Mouse (Mus musculus): ENCODE measurements around the gene Reln. TPM values are rescaled to one million over a fixed set of nuclear protein-coding genes. Genes with fewer than 3 reads are reported as not detected.

Gene Reln
- polyA plus RNA-seq, 1 experiment from 2014 or later = 2.4 TPM

GRCm38 (mm10) chr5:21981216-21981615 is 363.3 kb downstream of the Reln start:
- no peaks in the 10 kb centered on the region for H3K4me1 ChIP-seq (ENCODE audit: insufficient read depth, low read depth, low read length)
- no peaks in the 10 kb centered on the region for H3K9me3 ChIP-seq (ENCODE audit: low read length)
- 70% methylated on average over 3 of the region's 3 CpGs for WGBS
- H3K27me3 ChIP-seq (replicated peaks; ENCODE audit: insufficient read depth, low read length) = no peaks in the 10 kb centered on the region
- no peak overlapping the region for H3K27ac ChIP-seq (ENCODE audit: low read length)
- ATAC-seq (no peak), DNase-seq (ENCODE audit: low spot score) (no peak)
- H3K4me3 ChIP-seq (ENCODE audit: low read depth, low read length) = no peak overlapping the region
- no peak overlapping the region for H3K4me2 ChIP-seq (replicated peaks; ENCODE audit: low read depth, low read length)
- TF ChIP-seq EP300 (IDR thresholded peaks at IDR 0.05) = no peak
- no peak for TF ChIP-seq CTCF (IDR thresholded peaks at IDR 0.05)
- no peaks in the 10 kb centered on the region for H3K36me3 ChIP-seq (ENCODE audit: insufficient read depth, low read length)
- H3K9ac ChIP-seq (replicated peaks; ENCODE audit: low read depth) = no peak overlapping the region

GRCm38 (mm10) chr5:21980544-21980943 is 364.0 kb downstream of the Reln start:
- Histone ChIP-seq H3K27me3 (replicated peaks; ENCODE audit: insufficient read depth, low read length) (no peaks in the 10 kb centered on the region), H3K36me3 (ENCODE audit: insufficient read depth, low read length) (no peaks in the 10 kb centered on the region), H3K4me2 (replicated peaks; ENCODE audit: low read depth, low read length) (no peak overlapping the region), H3K4me3 (ENCODE audit: low read depth, low read length) (no peak overlapping the region), H3K4me1 (ENCODE audit: insufficient read depth, low read depth, low read length) (no peaks in the 10 kb centered on the region), H3K27ac (ENCODE audit: low read length) (no peak overlapping the region), H3K9me3 (ENCODE audit: low read length) (no peaks in the 10 kb centered on the region), H3K9ac (replicated peaks; ENCODE audit: low read depth) (no peak overlapping the region)
- TF ChIP-seq EP300 (IDR thresholded peaks at IDR 0.05) (no peak), CTCF (IDR thresholded peaks at IDR 0.05) (no peak)
- DNase-seq (ENCODE audit: low spot score) (no peak), ATAC-seq (no peak)
- WGBS = 69% methylated on average over 3 of the region's 3 CpGs

- H3K9ac ChIP-seq (replicated peaks; ENCODE audit: low read depth) = no peak overlapping the region
- no peak for ATAC-seq
- no peak for TF ChIP-seq CTCF (IDR thresholded peaks at IDR 0.05)
- no peak for TF ChIP-seq EP300 (IDR thresholded peaks at IDR 0.05)
- no peaks in the 10 kb centered on the region for H3K4me1 ChIP-seq (ENCODE audit: insufficient read depth, low read depth, low read length)
- WGBS = 35% methylated on average over 5 of the region's 5 CpGs
- H3K27me3 ChIP-seq (replicated peaks; ENCODE audit: insufficient read depth, low read length) = no peaks in the 10 kb centered on the region
- H3K27ac ChIP-seq (ENCODE audit: low read length) = no peak overlapping the region
- no peaks in the 10 kb centered on the region for H3K9me3 ChIP-seq (ENCODE audit: low read length)
- no peak for DNase-seq (ENCODE audit: low spot score)
- H3K4me3 ChIP-seq (ENCODE audit: low read depth, low read length) = no peak overlapping the region
- no peaks in the 10 kb centered on the region for H3K36me3 ChIP-seq (ENCODE audit: insufficient read depth, low read length)
- no peak overlapping the region for H3K4me2 ChIP-seq (replicated peaks; ENCODE audit: low read depth, low read length)
Observed at GRCm38 (mm10) chr5:21973266-21974010, 371.1 kb downstream of the Reln start.

GRCm38 (mm10) chr5:21961796-21962195 is 382.7 kb downstream of the Reln start:
- no peak for TF ChIP-seq CTCF (IDR thresholded peaks at IDR 0.05)
- no peak for TF ChIP-seq EP300 (IDR thresholded peaks at IDR 0.05)
- Histone ChIP-seq H3K4me3 (ENCODE audit: low read depth, low read length) (no peak overlapping the region), H3K4me1 (ENCODE audit: insufficient read depth, low read depth, low read length) (no peaks in the 10 kb centered on the region), H3K27me3 (replicated peaks; ENCODE audit: insufficient read depth, low read length) (no peaks in the 10 kb centered on the region), H3K36me3 (ENCODE audit: insufficient read depth, low read length) (no peaks in the 10 kb centered on the region), H3K27ac (ENCODE audit: low read length) (no peak overlapping the region), H3K9me3 (ENCODE audit: low read length) (no peaks in the 10 kb centered on the region), H3K4me2 (replicated peaks; ENCODE audit: low read depth, low read length) (no peak overlapping the region), H3K9ac (replicated peaks; ENCODE audit: low read depth) (no peak overlapping the region)
- peak; percentile 70 for ATAC-seq
- 61% methylated on average over 1 of the region's 1 CpGs for WGBS
- peak; percentile 12 for DNase-seq (ENCODE audit: low spot score)

DNA sequence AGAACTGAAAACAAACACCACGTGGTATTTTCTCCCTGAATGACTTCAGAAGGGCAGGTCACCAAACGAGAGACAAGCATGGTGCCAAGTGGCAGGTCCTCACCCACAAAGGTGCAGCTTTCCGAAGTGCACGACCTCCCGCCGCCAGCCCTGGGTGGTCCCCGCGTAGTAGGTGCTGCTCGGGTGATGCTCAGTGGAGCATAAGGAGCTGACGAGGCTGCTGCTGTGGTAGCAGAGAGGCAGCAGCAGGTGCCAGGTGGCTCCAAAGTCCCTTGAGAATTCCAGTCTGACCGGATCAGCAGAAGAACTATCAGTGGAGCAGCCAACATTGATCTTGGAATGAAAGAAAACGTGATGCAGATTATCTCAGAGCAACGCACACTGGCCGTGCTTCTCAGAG is 384.4 kb downstream of the Reln start:
- no peak overlapping the region for H3K9ac ChIP-seq (replicated peaks; ENCODE audit: low read depth)
- no peaks in the 10 kb centered on the region for H3K4me1 ChIP-seq (ENCODE audit: insufficient read depth, low read depth, low read length)
- ATAC-seq (no peak), DNase-seq (ENCODE audit: low spot score) (no peak)
- no peaks in the 10 kb centered on the region for H3K9me3 ChIP-seq (ENCODE audit: low read length)
- no peak overlapping the region for H3K27ac ChIP-seq (ENCODE audit: low read length)
- H3K27me3 ChIP-seq (replicated peaks; ENCODE audit: insufficient read depth, low read length) = no peaks in the 10 kb centered on the region
- 52% methylated on average over 14 of the region's 14 CpGs for WGBS
- TF ChIP-seq EP300 (IDR thresholded peaks at IDR 0.05) = no peak
- TF ChIP-seq CTCF (IDR thresholded peaks at IDR 0.05) = no peak
- H3K4me3 ChIP-seq (ENCODE audit: low read depth, low read length) = no peak overlapping the region
- no peak overlapping the region for H3K4me2 ChIP-seq (replicated peaks; ENCODE audit: low read depth, low read length)
- H3K36me3 ChIP-seq (ENCODE audit: insufficient read depth, low read length) = no peaks in the 10 kb centered on the region

DNA sequence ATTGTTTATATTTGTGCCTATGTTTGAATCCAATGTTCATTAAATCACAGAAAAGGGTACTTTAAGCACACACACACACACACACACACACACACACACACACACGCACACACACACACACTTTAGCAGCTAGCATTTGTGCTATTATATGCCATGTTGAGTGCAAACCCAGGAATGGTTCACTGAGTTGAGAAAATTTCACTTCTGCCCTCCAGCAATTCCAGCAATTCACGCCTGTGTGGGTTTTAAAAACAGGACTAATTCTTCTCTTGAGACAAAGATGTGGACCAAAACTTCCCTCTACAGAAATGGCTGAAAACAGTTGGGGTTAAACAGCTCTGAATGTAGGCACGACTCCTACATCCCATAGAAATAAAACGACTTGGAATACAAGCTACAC is 386.9 kb downstream of the Reln start:
- Histone ChIP-seq H3K27me3 (replicated peaks; ENCODE audit: insufficient read depth, low read length) (no peaks in the 10 kb centered on the region), H3K4me3 (ENCODE audit: low read depth, low read length) (no peak overlapping the region), H3K36me3 (ENCODE audit: insufficient read depth, low read length) (no peaks in the 10 kb centered on the region), H3K9ac (replicated peaks; ENCODE audit: low read depth) (no peak overlapping the region), H3K27ac (ENCODE audit: low read length) (no peak overlapping the region), H3K9me3 (ENCODE audit: low read length) (no peaks in the 10 kb centered on the region), H3K4me1 (ENCODE audit: insufficient read depth, low read depth, low read length) (no peaks in the 10 kb centered on the region), H3K4me2 (replicated peaks; ENCODE audit: low read depth, low read length) (no peak overlapping the region)
- no peak for TF ChIP-seq EP300 (IDR thresholded peaks at IDR 0.05)
- TF ChIP-seq CTCF (IDR thresholded peaks at IDR 0.05) = no peak
- no peak for ATAC-seq
- DNase-seq (ENCODE audit: low spot score) = no peak
- 70% methylated on average over 4 of the region's 4 CpGs for WGBS
